Mouse (Mus musculus): ENCODE measurements around the gene Lsm2. TPM values are rescaled to one million over a fixed set of nuclear protein-coding genes. Genes with fewer than 3 reads are reported as not detected.
"Not testable (repeated sequence)": the region's sequence is repeated elsewhere in the genome, so short reads cannot be mapped to it uniquely, and the experiment has no call there.

Lsm2 gene
- polyA plus RNA-seq, 1 experiment from 2014 or later, result 219 TPM

GRCm38 (mm10) chr17:35032323-35032870, 50.7 kb downstream of the Lsm2 start:
- ATAC-seq (replicated peaks; ENCODE audit: insufficient number of reproducible peaks, low FRiP score, low TSS enrichment, low read depth) (no peak), DNase-seq (ENCODE audit: low spot score) (no peak)
- Histone ChIP-seq H3K4me2 (ENCODE audit: low read depth, low read length) (no peak overlapping the region), H3K36me3 (replicated peaks; ENCODE audit: control insufficient read depth, insufficient read depth, low read depth, low read length) (no peaks in the 10 kb centered on the region), H3K27me3 (ENCODE audit: control insufficient read depth, insufficient read depth, low read length) (no peaks in the 10 kb centered on the region), H3K9me3 (replicated peaks; ENCODE audit: control insufficient read depth, low read length) (no peaks in the 10 kb centered on the region), H3K9ac (replicated peaks; ENCODE audit: low read length) (no peak overlapping the region), H3K4me1 (ENCODE audit: control insufficient read depth, insufficient read depth, low read length) (peaks cover 3% of the 10 kb centered on the region), H3K4me3 (ENCODE audit: low read depth, low read length) (no peak overlapping the region), H3K27ac (replicated peaks; ENCODE audit: low read depth, low read length) (no peak overlapping the region)
- WGBS, result 69% methylated on average over 8 of the region's 8 CpGs

GRCm38 (mm10) chr17:35033703-35034102, 52.0 kb downstream of the Lsm2 start:
- not testable (repeated sequence) for H3K9ac ChIP-seq (replicated peaks; ENCODE audit: low read length); H3K4me2 ChIP-seq (ENCODE audit: low read depth, low read length); DNase-seq (ENCODE audit: low spot score); H3K27me3 ChIP-seq (ENCODE audit: control insufficient read depth, insufficient read depth, low read length); H3K4me1 ChIP-seq (ENCODE audit: control insufficient read depth, insufficient read depth, low read length); H3K4me3 ChIP-seq (ENCODE audit: low read depth, low read length); ATAC-seq (replicated peaks; ENCODE audit: insufficient number of reproducible peaks, low FRiP score, low TSS enrichment, low read depth); H3K27ac ChIP-seq (replicated peaks; ENCODE audit: low read depth, low read length); H3K9me3 ChIP-seq (replicated peaks; ENCODE audit: control insufficient read depth, low read length); H3K36me3 ChIP-seq (replicated peaks; ENCODE audit: control insufficient read depth, insufficient read depth, low read depth, low read length)
- WGBS, result 78% methylated on average over 1 of the region's 1 CpGs

- Histone ChIP-seq H3K36me3 (replicated peaks; ENCODE audit: control insufficient read depth, insufficient read depth, low read depth, low read length) (no peaks in the 10 kb centered on the region), H3K27ac (replicated peaks; ENCODE audit: low read depth, low read length) (no peak overlapping the region), H3K4me3 (ENCODE audit: low read depth, low read length) (no peak overlapping the region), H3K27me3 (ENCODE audit: control insufficient read depth, insufficient read depth, low read length) (no peaks in the 10 kb centered on the region), H3K4me1 (ENCODE audit: control insufficient read depth, insufficient read depth, low read length) (no peaks in the 10 kb centered on the region), H3K4me2 (ENCODE audit: low read depth, low read length) (no peak overlapping the region), H3K9ac (replicated peaks; ENCODE audit: low read length) (no peak overlapping the region), H3K9me3 (replicated peaks; ENCODE audit: control insufficient read depth, low read length) (no peaks in the 10 kb centered on the region)
- ATAC-seq (replicated peaks; ENCODE audit: insufficient number of reproducible peaks, low FRiP score, low TSS enrichment, low read depth) (no peak), DNase-seq (ENCODE audit: low spot score) (no peak)
- WGBS, result 62% methylated on average over 6 of the region's 6 CpGs
These were observed 53.2 kb downstream of the Lsm2 start for GRCm38 (mm10) chr17:35034896-35035295.

Other genes starting within 250 kb of the Lsm2 start
- not detected in 2 replicates for gene C4b, start 238.0 kb upstream of the Lsm2 start, polyA plus RNA-seq (2014; fragmentation: Nextera tagmentation; extraction: Ambion mirVana)
- not detected in 2 replicates for gene Cyp21a1, start 177.3 kb upstream of the Lsm2 start, polyA plus RNA-seq (2014; fragmentation: Nextera tagmentation; extraction: Ambion mirVana)
- 14.4 and 18.4 TPM in 2 replicates for gene Stk19, start 144.9 kb upstream of the Lsm2 start, polyA plus RNA-seq (2014; fragmentation: Nextera tagmentation; extraction: Ambion mirVana)
- 65.3 and 68.1 TPM in 2 replicates for gene Dxo, start 144.8 kb upstream of the Lsm2 start, polyA plus RNA-seq (2014; fragmentation: Nextera tagmentation; extraction: Ambion mirVana)
- 27.1 and 31.9 TPM in 2 replicates for gene Skiv2l, start 131.7 kb upstream of the Lsm2 start, polyA plus RNA-seq (2014; fragmentation: Nextera tagmentation; extraction: Ambion mirVana)
- 128 and 130 TPM in 2 replicates for gene Nelfe, start 131.5 kb upstream of the Lsm2 start, polyA plus RNA-seq (2014; fragmentation: Nextera tagmentation; extraction: Ambion mirVana)
- gene Cfb, start 119.3 kb upstream of the Lsm2 start, polyA plus RNA-seq (2014; fragmentation: Nextera tagmentation; extraction: Ambion mirVana), result 1.2 and 2.0 TPM in 2 replicates
- 1.6 and 2.0 TPM in 2 replicates for gene Zbtb12, start 102.4 kb upstream of the Lsm2 start, polyA plus RNA-seq (2014; fragmentation: Nextera tagmentation; extraction: Ambion mirVana)
- gene Gm20547, start 99.8 kb upstream of the Lsm2 start, polyA plus RNA-seq (2014; fragmentation: Nextera tagmentation; extraction: Ambion mirVana), result not detected in 2 replicates
- 0.81 and 1.6 TPM in 2 replicates for gene C2, start 83.6 kb upstream of the Lsm2 start, polyA plus RNA-seq (2014; fragmentation: Nextera tagmentation; extraction: Ambion mirVana)
- gene Ehmt2, start 83.4 kb upstream of the Lsm2 start, polyA plus RNA-seq (2014; fragmentation: Nextera tagmentation; extraction: Ambion mirVana), result 59.3 and 60.6 TPM in 2 replicates
- 0.08 and 0.11 TPM in 2 replicates for gene Slc44a4, start 67.4 kb upstream of the Lsm2 start, polyA plus RNA-seq (2014; fragmentation: Nextera tagmentation; extraction: Ambion mirVana)
- 10.9 and 13.1 TPM in 2 replicates for gene Neu1, start 50.6 kb upstream of the Lsm2 start, polyA plus RNA-seq (2014; fragmentation: Nextera tagmentation; extraction: Ambion mirVana)
- 0.21 and 0.49 TPM in 2 replicates for gene Hspa1b, start 22.6 kb upstream of the Lsm2 start, polyA plus RNA-seq (2014; fragmentation: Nextera tagmentation; extraction: Ambion mirVana)
- gene Gm20481, start 11.9 kb upstream of the Lsm2 start, polyA plus RNA-seq (2014; fragmentation: Nextera tagmentation; extraction: Ambion mirVana), result not detected in 2 replicates
- gene Hspa1a, start 9.7 kb upstream of the Lsm2 start, polyA plus RNA-seq (2014; fragmentation: Nextera tagmentation; extraction: Ambion mirVana), result 1.7 and 1.8 TPM in 2 replicates
- 1.5 and 2.0 TPM in 2 replicates for gene Hspa1l, start 9.2 kb upstream of the Lsm2 start, polyA plus RNA-seq (2014; fragmentation: Nextera tagmentation; extraction: Ambion mirVana)
- 73.9 and 85.2 TPM in 2 replicates for gene Vars, start 19.1 kb downstream of the Lsm2 start, polyA plus RNA-seq (2014; fragmentation: Nextera tagmentation; extraction: Ambion mirVana)
- 0.10 and 0.17 TPM in 2 replicates for gene Vwa7, start 34.7 kb downstream of the Lsm2 start, polyA plus RNA-seq (2014; fragmentation: Nextera tagmentation; extraction: Ambion mirVana)
- 3.5 and 7.5 TPM in 2 replicates for gene Sapcd1, start 46.2 kb downstream of the Lsm2 start, polyA plus RNA-seq (2014; fragmentation: Nextera tagmentation; extraction: Ambion mirVana)
- gene Msh5, start 64.9 kb downstream of the Lsm2 start, polyA plus RNA-seq (2014; fragmentation: Nextera tagmentation; extraction: Ambion mirVana), result 3.0 and 3.2 TPM in 2 replicates
- gene Clic1, start 68.1 kb downstream of the Lsm2 start, polyA plus RNA-seq (2014; fragmentation: Nextera tagmentation; extraction: Ambion mirVana), result 73.9 and 84.2 TPM in 2 replicates
- 543 and 586 TPM in 2 replicates for gene Ddah2, start 77.2 kb downstream of the Lsm2 start, polyA plus RNA-seq (2014; fragmentation: Nextera tagmentation; extraction: Ambion mirVana)
- gene Ly6g6c, start 83.5 kb downstream of the Lsm2 start, polyA plus RNA-seq (2014; fragmentation: Nextera tagmentation; extraction: Ambion mirVana), result 0.33 TPM in 1 of 2 replicates, not detected in the other
- gene Mpig6b, start 84.3 kb downstream of the Lsm2 start, polyA plus RNA-seq (2014; fragmentation: Nextera tagmentation; extraction: Ambion mirVana), result 0.74 and 1.2 TPM in 2 replicates
- 0.66 and 1.1 TPM in 2 replicates for gene Ly6g6e, start 95.0 kb downstream of the Lsm2 start, polyA plus RNA-seq (2014; fragmentation: Nextera tagmentation; extraction: Ambion mirVana)
- gene Ly6g6d, start 96.2 kb downstream of the Lsm2 start, polyA plus RNA-seq (2014; fragmentation: Nextera tagmentation; extraction: Ambion mirVana), result 0.92 TPM in 1 of 2 replicates, not detected in the other
- gene Ly6g6f, start 103.7 kb downstream of the Lsm2 start, polyA plus RNA-seq (2014; fragmentation: Nextera tagmentation; extraction: Ambion mirVana), result 0.36 and 0.43 TPM in 2 replicates
- 38.5 and 39.8 TPM in 2 replicates for gene Abhd16a, start 107.4 kb downstream of the Lsm2 start, polyA plus RNA-seq (2014; fragmentation: Nextera tagmentation; extraction: Ambion mirVana)
- not detected in 2 replicates for gene Ly6g5c, start 126.4 kb downstream of the Lsm2 start, polyA plus RNA-seq (2014; fragmentation: Nextera tagmentation; extraction: Ambion mirVana)
- 0.53 and 1.1 TPM in 2 replicates for gene Ly6g5b, start 133.6 kb downstream of the Lsm2 start, polyA plus RNA-seq (2014; fragmentation: Nextera tagmentation; extraction: Ambion mirVana)
- gene Gpank1, start 139.6 kb downstream of the Lsm2 start, polyA plus RNA-seq (2014; fragmentation: Nextera tagmentation; extraction: Ambion mirVana), result 24.6 and 26.4 TPM in 2 replicates
- 273 and 294 TPM in 2 replicates for gene Csnk2b, start 140.2 kb downstream of the Lsm2 start, polyA plus RNA-seq (2014; fragmentation: Nextera tagmentation; extraction: Ambion mirVana)
- gene D17H6S53E, start 144.5 kb downstream of the Lsm2 start, polyA plus RNA-seq (2014; fragmentation: Nextera tagmentation; extraction: Ambion mirVana), result 6.9 and 7.4 TPM in 2 replicates
- 0.49 and 0.64 TPM in 2 replicates for gene Apom, start 150.2 kb downstream of the Lsm2 start, polyA plus RNA-seq (2014; fragmentation: Nextera tagmentation; extraction: Ambion mirVana)
- gene Bag6, start 153.3 kb downstream of the Lsm2 start, polyA plus RNA-seq (2014; fragmentation: Nextera tagmentation; extraction: Ambion mirVana), result 87.8 and 101 TPM in 2 replicates
- 131 and 144 TPM in 2 replicates for gene Prrc2a, start 183.0 kb downstream of the Lsm2 start, polyA plus RNA-seq (2014; fragmentation: Nextera tagmentation; extraction: Ambion mirVana)
- gene Aif1, start 194.2 kb downstream of the Lsm2 start, polyA plus RNA-seq (2014; fragmentation: Nextera tagmentation; extraction: Ambion mirVana), result 6.1 and 7.9 TPM in 2 replicates
- 3.8 and 6.1 TPM in 2 replicates for gene Lst1, start 206.6 kb downstream of the Lsm2 start, polyA plus RNA-seq (2014; fragmentation: Nextera tagmentation; extraction: Ambion mirVana)
- 0.32 and 0.48 TPM in 2 replicates for gene Ltb, start 212.6 kb downstream of the Lsm2 start, polyA plus RNA-seq (2014; fragmentation: Nextera tagmentation; extraction: Ambion mirVana)
- gene Tnf, start 220.1 kb downstream of the Lsm2 start, polyA plus RNA-seq (2014; fragmentation: Nextera tagmentation; extraction: Ambion mirVana), result not detected in 2 replicates
- gene Lta, start 223.5 kb downstream of the Lsm2 start, polyA plus RNA-seq (2014; fragmentation: Nextera tagmentation; extraction: Ambion mirVana), result not detected in 2 replicates
- not detected in 2 replicates for gene Gm16181, start 239.0 kb downstream of the Lsm2 start, polyA plus RNA-seq (2014; fragmentation: Nextera tagmentation; extraction: Ambion mirVana)

Measured in embryonic facial prominence, embryonic 11.5 days (tissue).